Mouse (Mus musculus): ENCODE measurements around the gene Phka2.

The Phka2 gene

GRCm38 (mm10) chrX:160502048-160503041 lies at the start of gene Phka2:
TSS of gene Phka2 (plus strand) at chrX:160502166.
- DNase-seq (ENCODE audit: low read depth, low spot score): peak; percentile 69

DNA sequence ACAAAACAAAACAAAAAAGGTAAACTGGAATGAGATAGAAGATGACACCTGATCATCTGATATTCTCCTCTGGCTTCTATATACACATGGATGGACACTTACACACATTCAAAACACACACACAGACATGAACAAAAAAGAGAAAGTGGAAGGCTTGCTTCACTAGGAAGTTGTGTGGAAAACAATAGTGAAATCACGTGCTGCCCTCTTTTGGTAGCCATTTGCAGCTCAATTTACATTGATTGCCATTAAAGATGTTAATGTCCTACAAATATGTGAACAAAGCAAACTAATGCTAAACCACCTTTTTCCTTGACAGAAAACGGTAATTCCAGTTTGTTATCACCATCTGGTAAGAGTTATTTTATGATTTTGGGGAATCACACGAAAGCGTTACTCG lies 46.3 kb upstream of the Phka2 start:
- no peak for DNase-seq (ENCODE audit: low read depth, low spot score)

DNA sequence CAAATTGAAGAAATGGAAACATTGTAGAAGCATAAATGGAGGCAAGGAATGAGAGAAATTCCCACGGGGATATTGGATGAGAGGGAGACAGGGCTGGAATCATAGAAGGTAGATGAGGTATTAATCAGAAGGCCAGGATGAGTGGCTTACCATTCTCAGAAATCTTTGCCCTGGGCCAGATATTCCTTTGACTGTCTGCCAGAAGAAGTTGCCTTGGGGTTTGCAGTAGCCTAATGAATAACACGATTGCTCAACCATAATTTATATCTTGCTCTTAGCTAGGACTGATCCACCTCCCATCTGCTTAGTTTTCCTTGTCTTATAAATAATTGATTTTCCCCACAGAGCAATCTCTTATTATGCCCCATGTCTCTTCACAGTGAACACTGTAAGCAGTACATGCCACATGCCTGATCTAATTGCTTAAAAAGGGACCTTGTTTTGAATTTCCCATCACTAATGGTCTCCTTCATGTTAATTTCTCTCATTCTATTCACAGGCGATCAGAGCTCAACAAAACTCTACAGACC lies 30.6 kb upstream of the Phka2 start:
- no peak for DNase-seq (ENCODE audit: low read depth, low spot score)

DNA sequence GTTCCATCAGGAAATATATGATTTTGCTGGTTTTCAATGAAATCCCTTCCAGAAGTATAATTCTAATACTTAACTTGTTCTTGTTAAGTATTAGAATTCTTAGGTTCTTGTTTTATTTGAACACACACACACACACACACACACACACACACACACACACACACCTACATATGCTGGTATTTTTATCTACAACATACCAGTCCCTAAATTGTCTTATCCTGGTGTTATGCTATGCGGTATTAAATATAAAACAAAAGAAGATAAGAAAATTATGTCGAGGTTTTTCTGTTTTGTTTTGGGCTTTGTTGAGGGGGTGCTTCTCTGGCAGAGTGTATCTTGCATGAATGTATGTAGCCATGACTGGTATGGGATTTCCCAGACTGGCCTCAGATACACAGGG lies 12.2 kb upstream of the Phka2 start:
- DNase-seq (ENCODE audit: low read depth, low spot score): no peak

- no peak for DNase-seq (ENCODE audit: low read depth, low spot score)
These were observed 7.6 kb upstream of the Phka2 start for GRCm38 (mm10) chrX:160494333-160494732.

DNA sequence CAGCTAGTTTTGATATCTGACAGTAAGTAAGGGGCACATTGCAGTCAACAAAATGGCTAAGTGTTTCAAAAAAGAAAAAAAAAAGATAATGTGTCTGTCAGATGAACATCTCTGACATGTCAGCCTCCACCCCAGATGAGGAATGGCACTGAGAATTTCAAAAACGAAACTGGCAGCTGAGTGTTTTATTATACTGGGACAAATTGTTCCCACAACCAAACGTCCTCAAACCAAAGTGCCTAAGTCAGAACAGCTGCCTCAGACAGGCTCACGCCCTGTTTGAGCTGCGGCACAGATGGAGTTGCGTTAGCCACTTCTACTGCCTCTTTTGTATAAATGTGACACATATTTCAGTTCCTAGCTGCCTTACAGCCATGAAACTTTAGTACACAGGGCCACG lies 7.0 kb upstream of the Phka2 start:
- DNase-seq (ENCODE audit: low read depth, low spot score): no peak

DNA sequence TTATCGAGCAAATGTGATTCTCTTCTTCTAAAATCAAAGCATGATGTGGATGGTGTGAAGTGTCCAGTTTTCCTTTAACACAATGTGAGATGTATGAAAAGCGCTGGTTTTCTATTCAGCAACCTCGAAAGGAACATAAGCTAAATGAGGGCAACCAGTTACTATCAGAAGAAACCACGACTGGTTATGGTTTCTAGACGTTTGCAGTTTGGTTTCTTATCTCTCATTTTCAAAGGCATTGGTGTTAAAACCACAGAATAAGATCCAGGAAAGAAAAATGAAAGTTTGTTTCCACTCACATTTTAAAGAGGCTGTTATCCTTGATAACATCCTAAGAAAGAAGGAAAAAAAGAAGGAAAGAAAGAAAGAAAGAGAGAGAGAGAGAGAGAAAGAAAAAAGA lies 5.5 kb upstream of the Phka2 start:
- DNase-seq (ENCODE audit: low read depth, low spot score): no peak

GRCm38 (mm10) chrX:160501095-160501494 lies 871 bp upstream of the Phka2 start:
- DNase-seq (ENCODE audit: low read depth, low spot score): no peak

DNA sequence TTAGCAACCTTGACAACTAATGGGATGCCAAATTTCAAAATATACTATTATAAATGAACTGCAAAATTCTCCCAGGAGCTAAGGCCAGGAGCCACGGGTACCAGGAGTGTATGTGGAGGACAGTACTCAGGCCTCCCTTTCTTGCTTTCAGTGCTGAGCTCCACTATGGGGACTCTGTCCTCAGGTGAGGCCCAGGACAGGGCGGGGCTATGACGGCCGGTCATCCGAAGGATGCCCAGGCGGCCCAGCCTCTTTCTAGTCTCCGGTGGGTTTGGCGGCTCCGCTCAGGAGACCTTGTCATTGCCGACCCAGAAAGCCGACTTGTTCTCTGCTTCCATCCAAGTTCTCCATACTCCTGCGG lies 299 bp upstream of the Phka2 start:
- no peak for DNase-seq (ENCODE audit: low read depth, low spot score)

DNA sequence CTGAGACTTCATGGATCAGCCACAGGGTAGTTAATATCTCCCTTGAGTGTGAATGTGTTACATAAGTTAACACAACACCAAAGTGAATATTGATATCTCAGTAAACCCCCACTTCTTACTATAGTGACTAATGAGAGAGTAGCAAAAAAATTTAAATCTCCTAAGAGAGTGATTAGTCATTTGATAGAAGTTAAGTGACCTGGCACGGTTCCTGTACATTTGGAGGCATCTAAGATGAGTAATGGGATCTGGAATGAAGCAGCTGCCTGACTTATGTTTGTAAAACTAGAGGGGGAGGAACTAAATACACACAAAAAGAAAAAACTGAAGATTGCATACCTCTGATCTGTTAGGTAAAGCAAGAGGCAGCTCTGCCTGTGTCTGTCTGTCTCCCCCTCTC lies 7.1 kb downstream of the Phka2 start:
- DNase-seq (ENCODE audit: low read depth, low spot score): no peak

GRCm38 (mm10) chrX:160510197-160510596 lies 8.2 kb downstream of the Phka2 start:
- no peak for DNase-seq (ENCODE audit: low read depth, low spot score)

GRCm38 (mm10) chrX:160516027-160516426 lies 14.1 kb downstream of the Phka2 start:
- DNase-seq (ENCODE audit: low read depth, low spot score): no peak

GRCm38 (mm10) chrX:160542772-160543171 lies 40.8 kb downstream of the Phka2 start:
- no peak for DNase-seq (ENCODE audit: low read depth, low spot score)

GRCm38 (mm10) chrX:160548875-160549274 lies 46.9 kb downstream of the Phka2 start:
- no peak for DNase-seq (ENCODE audit: low read depth, low spot score)

DNA sequence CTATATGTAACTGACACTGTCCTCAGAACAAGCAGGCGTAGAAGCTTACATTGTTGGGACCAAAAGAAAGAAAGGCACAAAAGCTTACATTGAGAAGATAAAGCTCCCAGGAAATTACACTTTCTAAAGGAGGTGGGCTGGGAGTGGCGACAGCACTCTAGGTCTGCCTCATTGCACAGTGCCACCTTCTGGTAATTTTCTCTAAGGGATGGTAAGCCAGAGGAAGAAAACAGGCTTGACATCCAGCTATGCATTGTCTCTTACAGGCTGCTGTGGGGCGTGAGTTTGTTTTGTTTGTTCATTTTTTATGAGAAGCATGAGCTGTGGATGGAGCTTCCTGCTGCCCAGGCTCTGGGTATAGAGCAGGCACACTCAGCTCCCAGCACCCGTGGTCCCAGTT lies 50.1 kb downstream of the Phka2 start:
- DNase-seq (ENCODE audit: low read depth, low spot score): no peak

DNA sequence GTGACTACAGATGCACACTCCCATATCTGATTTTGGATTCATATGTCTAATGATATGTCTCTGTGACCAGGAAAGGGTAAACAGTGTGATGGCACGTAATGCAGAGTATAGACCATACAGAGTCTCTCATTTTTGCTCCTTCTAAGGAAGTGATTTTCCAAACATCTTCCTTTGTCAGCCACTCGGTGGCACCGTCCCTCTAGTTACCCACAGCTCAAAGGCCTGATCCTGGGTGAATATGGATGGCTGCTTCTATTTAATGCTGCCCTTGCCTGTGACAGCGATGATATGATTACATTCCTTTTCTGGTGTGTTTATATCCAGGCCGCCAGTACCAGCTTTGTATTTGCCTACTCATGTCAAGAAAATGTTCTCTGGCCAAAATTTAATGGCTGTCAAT lies 81.6 kb downstream of the Phka2 start:
- DNase-seq (ENCODE audit: low read depth, low spot score): no peak

DNA sequence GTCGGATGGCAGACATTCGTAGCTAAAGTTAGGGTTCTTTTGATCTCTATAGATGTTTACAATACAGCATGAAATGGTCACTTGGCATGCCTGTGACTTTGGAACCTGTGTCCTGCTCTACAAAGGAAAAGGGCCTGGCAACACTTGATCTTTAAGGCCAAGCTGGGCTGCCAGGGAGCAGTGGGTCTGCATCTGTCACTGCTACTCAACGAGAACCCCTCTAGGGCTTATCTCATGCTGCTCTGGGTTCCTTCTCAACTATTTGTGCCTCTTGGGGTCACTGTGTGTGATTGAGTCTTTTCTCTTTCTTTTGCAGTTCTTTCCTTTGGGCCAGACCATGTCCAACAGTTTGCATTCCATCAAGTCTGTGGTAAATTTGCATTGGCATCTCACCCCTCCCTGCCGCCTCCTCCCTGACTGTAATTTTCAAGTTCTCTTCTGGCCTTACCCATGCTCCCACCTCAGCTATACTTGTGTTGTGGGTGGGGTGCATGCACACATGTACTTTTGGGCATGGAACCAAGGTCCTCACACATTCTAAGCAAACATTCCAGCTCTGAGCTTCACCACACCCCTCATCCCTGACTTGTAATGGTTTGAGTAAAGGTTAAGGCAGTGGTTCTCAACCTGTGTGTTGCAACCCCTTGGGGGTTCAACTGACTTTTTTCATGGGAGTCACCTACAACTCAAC lies 82.3 kb downstream of the Phka2 start:
- DNase-seq (ENCODE audit: low read depth, low spot score): no peak

GRCm38 (mm10) chrX:160585110-160585509 lies 83.1 kb downstream of the Phka2 start:
- DNase-seq (ENCODE audit: low read depth, low spot score): no peak

- no peak for DNase-seq (ENCODE audit: low read depth, low spot score)
These were observed 86.6 kb downstream of the Phka2 start for GRCm38 (mm10) chrX:160588523-160588922.

DNA sequence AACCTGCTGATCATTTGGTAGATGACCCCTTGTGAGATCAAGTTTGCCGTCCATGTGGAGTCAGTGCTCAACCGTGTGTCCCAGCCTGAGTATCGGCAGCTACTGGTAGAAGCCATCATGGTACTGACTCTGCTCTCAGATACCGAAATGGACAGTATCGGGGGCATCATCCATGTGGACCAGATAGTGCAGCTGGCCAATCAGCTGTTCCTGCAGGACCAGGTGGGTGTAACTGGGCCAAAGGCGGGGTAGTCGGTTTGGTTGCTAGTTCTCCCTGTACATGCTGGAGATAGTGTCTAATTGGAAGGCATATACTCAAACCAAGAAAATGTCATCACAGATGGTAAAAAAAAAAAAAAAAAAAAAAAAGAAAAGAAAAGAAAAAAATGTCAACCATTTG lies 88.2 kb downstream of the Phka2 start:
- no peak for DNase-seq (ENCODE audit: low read depth, low spot score)

- DNase-seq (ENCODE audit: low read depth, low spot score): no peak
These were observed 91.0 kb downstream of the Phka2 start for GRCm38 (mm10) chrX:160592933-160593332.

DNA sequence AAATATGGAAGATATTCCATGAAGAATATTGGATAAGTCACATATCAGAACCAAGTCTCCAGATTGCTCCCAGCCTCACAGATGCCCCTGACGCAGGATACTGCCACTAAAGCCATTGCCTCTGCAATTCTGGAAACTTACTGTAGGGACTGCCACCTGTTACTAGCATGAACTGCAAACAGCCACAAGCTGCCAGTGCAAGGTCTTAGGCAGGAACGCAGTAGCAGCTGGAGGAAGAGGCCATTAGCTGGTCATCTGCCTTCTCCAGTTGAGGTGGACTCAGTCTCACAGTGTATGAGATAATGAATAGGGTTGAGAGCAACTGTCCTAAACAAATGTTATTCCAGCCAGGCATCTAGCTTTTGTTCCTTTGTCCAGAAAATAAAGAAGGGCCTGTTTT lies 96.1 kb downstream of the Phka2 start:
- DNase-seq (ENCODE audit: low read depth, low spot score): no peak
